In the genomic region with DNA sequence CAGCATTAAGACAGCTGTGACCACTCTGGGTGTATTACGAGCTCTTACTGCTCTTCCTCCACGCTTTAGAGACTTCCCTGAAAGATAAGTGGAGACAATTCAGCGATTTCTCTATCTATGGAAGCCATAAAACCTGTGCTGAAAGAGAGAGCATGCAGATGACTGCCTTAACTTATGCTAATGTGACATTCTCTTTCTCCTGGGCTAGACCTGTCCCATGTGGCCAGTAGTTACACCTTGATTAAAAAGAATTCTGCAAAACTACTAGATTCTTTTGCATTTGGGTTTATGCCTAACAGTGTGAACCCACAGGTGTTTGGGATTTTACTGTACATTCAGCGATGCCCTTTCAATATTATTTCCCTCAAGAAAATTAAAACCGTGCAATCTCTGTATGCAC, we compare ENCODE assay signal across 27 mouse cellular contexts.
"Had no signal": no experiment of that assay in that cellular context is flagged by ENCODE, and none has a peak within 500 bp of the region (broad histone marks: within the 10 kb centered on the region; RNA-seq: fewer than 3 reads in every experiment).

No protein-coding gene starts in this region.

- H3K4me3 ChIP-seq: embryonic facial prominence, embryonic 10.5 days; embryonic facial prominence, embryonic 12.5 days; embryonic facial prominence, embryonic 13.5 days; embryonic facial prominence, embryonic 15.5 days; erythroblast, embryonic 14.5 days; forebrain, embryonic 10.5 days; forebrain, embryonic 12.5 days; forebrain, embryonic 13.5 days; forebrain, embryonic 15.5 days; gastrocnemius, adult 2 months had no signal

- H3K27me3 ChIP-seq: embryonic facial prominence, embryonic 12.5 days; embryonic facial prominence, embryonic 13.5 days; embryonic facial prominence, embryonic 15.5 days; forebrain, embryonic 12.5 days; forebrain, embryonic 13.5 days; forebrain, embryonic 15.5 days had no signal

- H3K9me3 ChIP-seq: embryonic facial prominence, embryonic 10.5 days; embryonic facial prominence, embryonic 12.5 days; embryonic facial prominence, embryonic 13.5 days; embryonic facial prominence, embryonic 15.5 days; forebrain, embryonic 10.5 days; forebrain, embryonic 12.5 days; forebrain, embryonic 15.5 days had no signal

- ATAC-seq: forebrain, embryonic 13.5 days; forebrain, embryonic 14.5 days; forebrain, embryonic 15.5 days; forebrain, embryonic 16.5 days; forebrain, postnatal 0 days had no signal

- H3K9ac ChIP-seq: embryonic facial prominence, embryonic 12.5 days; embryonic facial prominence, embryonic 13.5 days; embryonic facial prominence, embryonic 15.5 days; forebrain, embryonic 12.5 days; forebrain, embryonic 13.5 days; forebrain, embryonic 15.5 days; forebrain, postnatal 0 days had no signal

- H3K4me2 ChIP-seq: embryonic facial prominence, embryonic 12.5 days; embryonic facial prominence, embryonic 13.5 days; embryonic facial prominence, embryonic 15.5 days; forebrain, embryonic 12.5 days; forebrain, embryonic 13.5 days; forebrain, embryonic 15.5 days had no signal

- DNase-seq: cerebellum, adult 18-20 months; cerebellum, adult 2 months; cerebellum, adult 8-10 months; cerebellum, adult 9-10 months; cerebellum, adult 9-11 months; cerebellum, postnatal 10 days; cerebellum, postnatal 14 days; cerebellum, postnatal 25 days; cerebellum, postnatal 36 days; embryo, embryonic 11 days; forebrain, postnatal 0 days; gastrocnemius, adult 2 months; gastrocnemius, postnatal 10 days; gastrocnemius, postnatal 14 days; gastrocnemius, postnatal 25 days; gastrocnemius, postnatal 36 days had no signal

- H3K27ac ChIP-seq: embryonic facial prominence, embryonic 10.5 days; embryonic facial prominence, embryonic 12.5 days; embryonic facial prominence, embryonic 13.5 days; embryonic facial prominence, embryonic 15.5 days; forebrain, embryonic 10.5 days; forebrain, embryonic 12.5 days; forebrain, embryonic 13.5 days; forebrain, embryonic 15.5 days; gastrocnemius, adult 2 months had no signal

- H3K4me1 ChIP-seq: embryonic facial prominence, embryonic 10.5 days; embryonic facial prominence, embryonic 12.5 days; embryonic facial prominence, embryonic 13.5 days; embryonic facial prominence, embryonic 15.5 days; forebrain, embryonic 10.5 days; forebrain, embryonic 12.5 days had no signal

- H3K36me3 ChIP-seq: embryonic facial prominence, embryonic 10.5 days; embryonic facial prominence, embryonic 12.5 days; embryonic facial prominence, embryonic 13.5 days; embryonic facial prominence, embryonic 15.5 days; forebrain, embryonic 10.5 days; forebrain, embryonic 12.5 days; forebrain, embryonic 15.5 days had no signal
